Comparison of ENCODE assay signal across 24 mouse cellular contexts in genomic region chr11:30723438-30723837, GRCm38 (mm10).
"Had no signal": no experiment of that assay in that cellular context is flagged by ENCODE, and none has a peak within 500 bp of the region (broad histone marks: within the 10 kb centered on the region; RNA-seq: fewer than 3 reads in every experiment).

No protein-coding gene starts in this region.

- H3K36me3 ChIP-seq: heart, embryonic 10.5 days; heart, embryonic 12.5 days; hindbrain, embryonic 10.5 days; hindbrain, embryonic 12.5 days; intestine, embryonic 15.5 days; kidney, embryonic 15.5 days; limb, embryonic 13.5 days; limb, embryonic 15.5 days; liver, embryonic 12.5 days had no signal

- DNase-seq: gastrocnemius, adult 2 months; gastrocnemius, postnatal 10 days; gastrocnemius, postnatal 25 days; heart, adult 18-20 months; heart, postnatal 10 days; heart, postnatal 4 days; kidney, adult 18-20 months; kidney, adult 9 months; kidney, postnatal 14 days; kidney, postnatal 36 days; layer of hippocampus, adult 9-11 months; layer of hippocampus, postnatal 36 days; left cerebral cortex, postnatal 4 days had no signal

- H3K9me3 ChIP-seq: heart, embryonic 10.5 days; heart, embryonic 12.5 days; hindbrain, embryonic 10.5 days; hindbrain, embryonic 12.5 days; intestine, embryonic 15.5 days; kidney, embryonic 15.5 days; limb, embryonic 13.5 days; limb, embryonic 15.5 days; liver, embryonic 12.5 days had no signal

- H3K9ac ChIP-seq: heart, embryonic 12.5 days; hindbrain, embryonic 12.5 days; hindbrain, embryonic 14.5 days; intestine, embryonic 15.5 days; kidney, embryonic 15.5 days; limb, embryonic 13.5 days; limb, embryonic 15.5 days; liver, embryonic 12.5 days had no signal

- H3K4me1 ChIP-seq: heart, embryonic 10.5 days; heart, embryonic 12.5 days; hindbrain, embryonic 10.5 days; hindbrain, embryonic 12.5 days; intestine, embryonic 15.5 days; kidney, embryonic 15.5 days; limb, embryonic 13.5 days; limb, embryonic 15.5 days; liver, embryonic 12.5 days had no signal

- H3K4me3 ChIP-seq: gastrocnemius, adult 2 months; heart, embryonic 10.5 days; heart, embryonic 12.5 days; hindbrain, embryonic 10.5 days; hindbrain, embryonic 12.5 days; intestine, embryonic 15.5 days; kidney, embryonic 15.5 days; limb, embryonic 13.5 days; limb, embryonic 15.5 days; liver, embryonic 12.5 days had no signal

- H3K27ac ChIP-seq: gastrocnemius, adult 2 months; heart, embryonic 10.5 days; hindbrain, embryonic 10.5 days; hindbrain, embryonic 12.5 days; hindbrain, embryonic 14.5 days; intestine, embryonic 15.5 days; kidney, embryonic 15.5 days; kidney, postnatal 0 days; limb, embryonic 13.5 days; limb, embryonic 15.5 days; liver, embryonic 12.5 days had no signal

- H3K27me3 ChIP-seq: heart, embryonic 12.5 days; hindbrain, embryonic 12.5 days; intestine, embryonic 15.5 days; kidney, embryonic 15.5 days; limb, embryonic 13.5 days; limb, embryonic 15.5 days; liver, embryonic 12.5 days had no signal
